Mouse (Mus musculus) megakaryocyte, embryonic 14.5 days (primary cell): ENCODE measurements around the gene Mob3b.

Experiments used
- FLI1 ChIP-seq: IDR thresholded peaks from 2 replicates; pipeline ENCODE4 v1.6.1; 2012; ENCODE audit warnings: low read length, inconsistent platforms, mixed read lengths
- GATA1 ChIP-seq: IDR thresholded peaks from 3 replicates; pipeline ENCODE4 v1.6.1; 2012; ENCODE audit warnings: mixed read lengths, low read length, inconsistent platforms, borderline replicate concordance

- no peak for TF ChIP-seq GATA1
- no peak for TF ChIP-seq FLI1
Observed at GRCm38 (mm10) chr4:35031623-35032022, 125.7 kb downstream of the Mob3b start.
